Mouse (Mus musculus): ENCODE measurements around the gene Olfr1023. TPM values are rescaled to one million over a fixed set of nuclear protein-coding genes. Genes with fewer than 3 reads are reported as not detected.

The Olfr1023 gene
- not detected in 2 replicates for polyA plus RNA-seq (2015; fragmentation: Nextera tagmentation; extraction: Ambion mirVana)

DNA sequence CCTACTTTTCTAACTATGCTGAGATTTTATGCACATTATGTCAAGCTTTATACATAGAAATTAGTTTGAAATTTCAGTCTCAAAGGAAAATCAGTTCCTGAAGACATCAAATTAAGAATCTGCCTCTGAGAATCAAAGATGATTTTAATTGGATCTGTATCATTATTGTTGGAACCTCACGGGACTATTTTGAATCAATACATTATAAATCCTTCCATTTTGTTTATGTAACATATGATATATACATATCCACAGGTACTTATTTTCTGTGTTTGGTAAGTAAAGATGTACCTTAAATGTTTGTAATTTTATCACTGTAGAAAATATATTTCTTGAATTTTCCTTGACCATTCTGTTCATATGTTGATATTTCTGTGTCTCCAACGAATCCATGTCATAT is at the start of gene Olfr1023:
Gene Olfr1023, plus strand, starts transcription at position 301 of the 400 bp plus-strand sequence.
- H3K4me2 ChIP-seq (replicated peaks) = no peak within 1 kb of the TSS
- H3K4me3 ChIP-seq (replicated peaks) = no peak within 1 kb of the TSS
- no peaks in the 10 kb centered on the region for H3K4me1 ChIP-seq (replicated peaks)
- no peak within 1 kb of the TSS for H3K27ac ChIP-seq
- no peaks in the 10 kb centered on the region for H3K9me3 ChIP-seq
- H3K36me3 ChIP-seq = no peaks in the 10 kb centered on the region
- ATAC-seq = no peak
- no peak within 1 kb of the TSS for H3K9ac ChIP-seq (replicated peaks)
- no peaks in the 10 kb centered on the region for H3K27me3 ChIP-seq
- WGBS = 85% methylated on average over 2 of the region's 2 CpGs

DNA sequence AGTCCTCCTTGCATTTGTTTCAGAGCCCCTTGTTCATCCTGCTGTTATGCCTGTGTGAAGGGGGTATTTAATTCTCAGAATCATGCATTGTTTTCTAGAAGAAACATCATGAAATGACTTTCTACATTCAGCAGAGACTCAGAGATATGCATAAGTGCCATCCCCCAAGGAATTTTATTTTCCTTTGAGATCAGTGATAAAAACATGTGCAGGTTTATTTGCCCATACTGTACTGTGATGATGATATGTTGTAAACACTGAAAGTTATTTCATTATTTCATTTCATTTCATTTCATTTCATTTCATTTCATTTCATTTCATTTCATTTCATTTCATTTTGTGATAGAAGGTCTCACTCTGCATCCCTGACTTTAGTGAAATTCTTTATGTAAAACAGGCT is 40.1 kb upstream of the Olfr1023 start, which contains the start of gene Olfr1019:
Gene Olfr1019, minus strand, starts transcription at position 101 of the 400 bp plus-strand sequence.
- no peak within 1 kb of the TSS for H3K4me2 ChIP-seq (replicated peaks)
- no peak within 1 kb of the TSS for H3K27ac ChIP-seq
- ATAC-seq = no peak
- no peak within 1 kb of the TSS for H3K9ac ChIP-seq (replicated peaks)
- no peaks in the 10 kb centered on the region for H3K9me3 ChIP-seq
- H3K36me3 ChIP-seq = no peaks in the 10 kb centered on the region
- no peaks in the 10 kb centered on the region for H3K4me1 ChIP-seq (replicated peaks)
- no peaks in the 10 kb centered on the region for H3K27me3 ChIP-seq
- H3K4me3 ChIP-seq (replicated peaks) = no peak within 1 kb of the TSS

DNA sequence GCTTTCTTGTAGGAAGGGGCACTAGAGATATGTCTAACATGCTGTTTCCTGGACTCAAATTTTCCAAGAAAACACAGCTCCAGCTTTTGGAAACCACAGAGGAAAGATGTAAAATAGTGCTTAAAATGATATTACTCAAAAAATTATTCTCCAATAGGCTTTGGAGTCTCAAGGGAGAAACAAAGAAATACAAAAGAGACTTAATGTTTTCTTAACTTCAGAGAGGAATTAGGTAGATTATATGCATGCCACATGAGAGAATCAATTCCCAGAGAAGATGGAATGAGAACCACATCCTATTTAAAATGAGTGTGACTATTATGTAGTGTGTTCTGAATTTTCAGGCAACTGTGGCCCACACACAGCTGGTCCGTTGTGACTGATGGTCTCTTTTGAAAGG is 38.7 kb upstream of the Olfr1023 start, which contains the start of gene Olfr1020:
Gene Olfr1020, plus strand, starts transcription at position 301 of the 400 bp plus-strand sequence.
- WGBS = 82% methylated on average over 1 of the region's 1 CpGs
- Histone ChIP-seq H3K4me3 (replicated peaks) (no peak within 1 kb of the TSS), H3K36me3 (no peaks in the 10 kb centered on the region), H3K27me3 (no peaks in the 10 kb centered on the region), H3K9ac (replicated peaks) (no peak within 1 kb of the TSS), H3K4me1 (replicated peaks) (no peaks in the 10 kb centered on the region), H3K9me3 (no peaks in the 10 kb centered on the region), H3K27ac (no peak within 1 kb of the TSS), H3K4me2 (replicated peaks) (no peak within 1 kb of the TSS)
- ATAC-seq = no peak

DNA sequence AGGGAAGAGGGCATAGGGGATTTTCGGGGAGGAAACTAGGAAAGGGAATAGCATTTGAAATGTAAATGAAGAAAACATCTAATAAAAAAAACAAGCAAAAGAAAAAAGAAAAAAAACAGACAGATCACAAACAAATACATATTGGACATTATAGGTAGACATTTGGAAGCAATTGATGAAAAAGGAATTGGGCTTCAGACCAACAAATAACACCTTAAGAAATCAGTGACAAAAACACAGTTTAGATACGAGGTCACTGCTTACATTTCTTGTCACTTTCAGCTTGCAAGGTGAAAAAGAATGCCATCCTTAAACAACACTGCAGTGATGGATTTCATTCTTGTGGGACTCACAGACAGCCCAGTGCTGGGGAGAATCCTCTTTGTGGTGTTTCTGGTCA is 17.1 kb upstream of the Olfr1023 start, which contains the start of gene Olfr1022:
Gene Olfr1022, plus strand, starts transcription at position 301 of the 400 bp plus-strand sequence.
- Histone ChIP-seq H3K27me3 (no peaks in the 10 kb centered on the region), H3K27ac (no peak within 1 kb of the TSS), H3K4me3 (replicated peaks) (no peak within 1 kb of the TSS), H3K36me3 (no peaks in the 10 kb centered on the region), H3K9me3 (no peaks in the 10 kb centered on the region), H3K4me1 (replicated peaks) (no peaks in the 10 kb centered on the region), H3K4me2 (replicated peaks) (no peak within 1 kb of the TSS), H3K9ac (replicated peaks) (no peak within 1 kb of the TSS)
- no peak for ATAC-seq
- 70% methylated on average over 2 of the region's 2 CpGs for WGBS

DNA sequence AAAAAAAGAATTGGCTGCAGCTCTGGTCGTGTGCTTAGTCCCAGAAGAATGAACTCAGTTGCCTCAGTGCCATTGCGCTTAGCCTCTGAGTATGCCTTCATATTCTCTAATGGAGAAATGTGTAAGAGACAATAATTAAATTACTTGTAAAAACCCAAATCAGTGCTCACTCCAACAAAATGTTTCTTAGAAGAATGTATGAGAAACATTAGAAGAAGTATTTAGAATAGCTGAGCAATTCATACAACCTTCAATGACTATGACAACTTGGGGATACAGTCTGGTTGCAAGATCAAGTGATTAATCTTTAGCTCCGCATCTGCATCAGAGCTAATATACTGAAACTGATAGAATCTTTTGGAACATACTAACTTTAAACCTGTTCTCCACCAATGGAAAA is 19.5 kb downstream of the Olfr1023 start, which contains the start of gene Olfr1024:
Gene Olfr1024, minus strand, starts transcription at position 101 of the 400 bp plus-strand sequence.
- Histone ChIP-seq H3K9me3 (peaks cover 5% of the 10 kb centered on the region; the same call in 1 of the 2 replicates), H3K36me3 (no peaks in the 10 kb centered on the region), H3K27ac (no peak within 1 kb of the TSS), H3K4me2 (replicated peaks) (no peak within 1 kb of the TSS), H3K9ac (replicated peaks) (no peak within 1 kb of the TSS), H3K27me3 (no peaks in the 10 kb centered on the region), H3K4me1 (replicated peaks) (no peaks in the 10 kb centered on the region), H3K4me3 (replicated peaks) (no peak within 1 kb of the TSS)
- no peak for ATAC-seq
- WGBS = 88% methylated on average over 3 of the region's 3 CpGs

DNA sequence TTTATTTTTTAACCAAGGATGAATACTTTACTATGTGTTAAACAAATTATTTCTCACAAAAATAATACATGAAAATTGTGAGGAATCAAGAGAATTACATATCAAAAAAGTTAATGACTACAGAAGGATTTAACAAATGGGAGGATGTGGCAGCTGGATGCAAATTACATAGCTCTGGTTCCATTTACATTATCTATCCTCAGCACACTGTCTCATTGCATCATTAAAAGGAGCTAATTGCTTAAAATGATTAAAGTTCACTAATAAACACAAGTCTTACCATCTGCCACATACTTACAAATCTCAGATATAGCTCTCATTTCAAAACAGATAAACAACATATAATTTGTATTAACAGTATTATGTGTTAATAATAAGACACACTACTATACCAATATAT is 27.8 kb downstream of the Olfr1023 start:
- Histone ChIP-seq H3K27ac (no peak overlapping the region), H3K4me3 (replicated peaks) (no peak overlapping the region), H3K4me1 (replicated peaks) (no peaks in the 10 kb centered on the region), H3K4me2 (replicated peaks) (no peak overlapping the region), H3K9ac (replicated peaks) (no peak overlapping the region), H3K9me3 (no peaks in the 10 kb centered on the region), H3K36me3 (no peaks in the 10 kb centered on the region), H3K27me3 (no peaks in the 10 kb centered on the region)
- no peak for ATAC-seq

DNA sequence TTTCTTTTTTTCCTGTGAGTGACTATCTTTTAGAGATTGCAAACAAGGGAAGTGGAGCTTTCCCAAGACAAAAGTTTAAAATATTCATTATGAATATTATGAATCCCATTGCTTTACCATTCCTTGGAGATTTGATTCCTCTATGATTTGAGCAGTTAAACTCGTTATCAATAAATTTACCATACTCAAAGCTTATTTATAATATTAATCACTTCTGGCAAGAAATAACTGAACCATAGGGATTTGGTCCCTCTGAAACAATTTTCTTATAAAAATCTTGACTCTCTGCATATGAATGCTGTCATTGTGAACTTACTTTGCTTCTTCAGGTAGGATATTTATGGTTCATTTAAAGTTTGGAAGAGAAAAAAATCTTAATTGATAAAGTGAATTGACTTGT is 29.5 kb downstream of the Olfr1023 start, which contains the start of gene Olfr1025-ps1:
Gene Olfr1025-ps1, plus strand, starts transcription at position 301 of the 400 bp plus-strand sequence.
- Histone ChIP-seq H3K4me3 (replicated peaks) (no peak within 1 kb of the TSS), H3K27ac (no peak within 1 kb of the TSS), H3K4me1 (replicated peaks) (no peaks in the 10 kb centered on the region), H3K36me3 (no peaks in the 10 kb centered on the region), H3K9ac (replicated peaks) (no peak within 1 kb of the TSS), H3K27me3 (no peaks in the 10 kb centered on the region), H3K4me2 (replicated peaks) (no peak within 1 kb of the TSS), H3K9me3 (no peaks in the 10 kb centered on the region)
- WGBS = 50% methylated on average over 1 of the region's 1 CpGs
- no peak for ATAC-seq

DNA sequence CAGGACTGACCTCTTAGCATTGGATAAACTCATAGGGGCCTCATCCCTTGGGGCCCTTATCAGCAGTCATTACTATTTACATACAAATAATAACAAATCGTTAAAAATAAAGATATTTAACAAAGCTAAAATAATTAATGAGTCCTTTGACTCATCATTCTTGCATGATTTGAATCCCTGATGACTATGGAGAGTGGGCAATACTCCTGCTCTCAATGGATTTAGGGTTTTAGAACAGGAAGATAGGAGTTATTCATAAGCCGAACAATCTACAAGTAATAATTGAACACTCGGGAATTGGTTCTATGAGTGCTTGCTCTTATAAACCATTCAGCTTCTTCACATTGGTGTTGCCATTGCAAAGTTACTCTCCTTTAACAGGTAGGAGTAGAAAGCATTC is 35.8 kb downstream of the Olfr1023 start, which contains the start of gene Olfr1026:
Gene Olfr1026, plus strand, starts transcription at position 301 of the 400 bp plus-strand sequence.
- no peaks in the 10 kb centered on the region for H3K36me3 ChIP-seq
- H3K4me3 ChIP-seq (replicated peaks) = no peak within 1 kb of the TSS
- H3K4me1 ChIP-seq (replicated peaks) = no peaks in the 10 kb centered on the region
- no peak within 1 kb of the TSS for H3K4me2 ChIP-seq (replicated peaks)
- no peak for ATAC-seq
- H3K27ac ChIP-seq = no peak within 1 kb of the TSS
- H3K9me3 ChIP-seq = no peaks in the 10 kb centered on the region
- WGBS = 90% methylated on average over 3 of the region's 3 CpGs
- no peaks in the 10 kb centered on the region for H3K27me3 ChIP-seq
- H3K9ac ChIP-seq (replicated peaks) = no peak within 1 kb of the TSS

Other genes starting within 250 kb of the Olfr1023 start
- gene Olfr1002, start 234.9 kb upstream of the Olfr1023 start, polyA plus RNA-seq (2015; fragmentation: Nextera tagmentation; extraction: Ambion mirVana) = not detected in 2 replicates
- not detected in 2 replicates for gene Olfr154, start 221.2 kb upstream of the Olfr1023 start, polyA plus RNA-seq (2015; fragmentation: Nextera tagmentation; extraction: Ambion mirVana)
- gene Olfr1006, start 206.9 kb upstream of the Olfr1023 start, polyA plus RNA-seq (2015; fragmentation: Nextera tagmentation; extraction: Ambion mirVana) = not detected in 2 replicates
- not detected in 2 replicates for gene Olfr1008, start 196.2 kb upstream of the Olfr1023 start, polyA plus RNA-seq (2015; fragmentation: Nextera tagmentation; extraction: Ambion mirVana)
- not detected in 2 replicates for gene Olfr1009, start 170.2 kb upstream of the Olfr1023 start, polyA plus RNA-seq (2015; fragmentation: Nextera tagmentation; extraction: Ambion mirVana)
- gene Olfr1012, start 122.9 kb upstream of the Olfr1023 start, polyA plus RNA-seq (2015; fragmentation: Nextera tagmentation; extraction: Ambion mirVana) = not detected in 2 replicates
- gene Olfr1013, start 118.5 kb upstream of the Olfr1023 start, polyA plus RNA-seq (2015; fragmentation: Nextera tagmentation; extraction: Ambion mirVana) = not detected in 2 replicates
- gene Olfr1014, start 112.9 kb upstream of the Olfr1023 start, polyA plus RNA-seq (2015; fragmentation: Nextera tagmentation; extraction: Ambion mirVana) = not detected in 2 replicates
- gene Olfr1015, start 103.6 kb upstream of the Olfr1023 start, polyA plus RNA-seq (2015; fragmentation: Nextera tagmentation; extraction: Ambion mirVana) = not detected in 2 replicates
- not detected in 2 replicates for gene Olfr1016, start 83.1 kb upstream of the Olfr1023 start, polyA plus RNA-seq (2015; fragmentation: Nextera tagmentation; extraction: Ambion mirVana)
- gene Olfr1018, start 67.2 kb upstream of the Olfr1023 start, polyA plus RNA-seq (2015; fragmentation: Nextera tagmentation; extraction: Ambion mirVana) = not detected in 2 replicates
- gene Olfr1019, start 40.2 kb upstream of the Olfr1023 start, polyA plus RNA-seq (2015; fragmentation: Nextera tagmentation; extraction: Ambion mirVana) = not detected in 2 replicates
- not detected in 2 replicates for gene Olfr1020, start 38.6 kb upstream of the Olfr1023 start, polyA plus RNA-seq (2015; fragmentation: Nextera tagmentation; extraction: Ambion mirVana)
- gene Olfr1022, start 17.0 kb upstream of the Olfr1023 start, polyA plus RNA-seq (2015; fragmentation: Nextera tagmentation; extraction: Ambion mirVana) = not detected in 2 replicates
- gene Olfr1024, start 19.4 kb downstream of the Olfr1023 start, polyA plus RNA-seq (2015; fragmentation: Nextera tagmentation; extraction: Ambion mirVana) = not detected in 2 replicates
- not detected in 2 replicates for gene Olfr1025-ps1, start 29.6 kb downstream of the Olfr1023 start, polyA plus RNA-seq (2015; fragmentation: Nextera tagmentation; extraction: Ambion mirVana)
- not detected in 2 replicates for gene Olfr1026, start 35.9 kb downstream of the Olfr1023 start, polyA plus RNA-seq (2015; fragmentation: Nextera tagmentation; extraction: Ambion mirVana)
- not detected in 2 replicates for gene Olfr1028, start 64.8 kb downstream of the Olfr1023 start, polyA plus RNA-seq (2015; fragmentation: Nextera tagmentation; extraction: Ambion mirVana)
- not detected in 2 replicates for gene Olfr1029, start 88.3 kb downstream of the Olfr1023 start, polyA plus RNA-seq (2015; fragmentation: Nextera tagmentation; extraction: Ambion mirVana)
- gene Olfr1030, start 93.6 kb downstream of the Olfr1023 start, polyA plus RNA-seq (2015; fragmentation: Nextera tagmentation; extraction: Ambion mirVana) = not detected in 2 replicates
- not detected in 2 replicates for gene Olfr1031, start 104.7 kb downstream of the Olfr1023 start, polyA plus RNA-seq (2015; fragmentation: Nextera tagmentation; extraction: Ambion mirVana)
- not detected in 2 replicates for gene Olfr1032, start 119.9 kb downstream of the Olfr1023 start, polyA plus RNA-seq (2015; fragmentation: Nextera tagmentation; extraction: Ambion mirVana)
- gene Olfr1033, start 135.0 kb downstream of the Olfr1023 start, polyA plus RNA-seq (2015; fragmentation: Nextera tagmentation; extraction: Ambion mirVana) = not detected in 2 replicates
- gene Olfr1034, start 160.2 kb downstream of the Olfr1023 start, polyA plus RNA-seq (2015; fragmentation: Nextera tagmentation; extraction: Ambion mirVana) = not detected in 2 replicates
- gene Olfr1036, start 188.4 kb downstream of the Olfr1023 start, polyA plus RNA-seq (2015; fragmentation: Nextera tagmentation; extraction: Ambion mirVana) = not detected in 2 replicates
- not detected in 2 replicates for gene Olfr1037, start 201.7 kb downstream of the Olfr1023 start, polyA plus RNA-seq (2015; fragmentation: Nextera tagmentation; extraction: Ambion mirVana)

Data from midbrain, embryonic 13.5 days (tissue).